Mouse (Mus musculus): ENCODE data around the gene Ncoa6.
A peak's percentile ranks its signal among the peaks of the same experiment; 100 is the strongest.
"Not testable (repeated sequence)": the region's sequence is repeated elsewhere in the genome, so short reads cannot be mapped to it uniquely, and the experiment has no call there.

The Ncoa6 gene

GRCm38 (mm10) chr2:155473570-155474088 lies at the start of gene Ncoa6:
Gene Ncoa6, minus strand, starts transcription at chr2:155473894.
- peak; percentile 47 for DNase-seq (ENCODE audit: low spot score)

GRCm38 (mm10) chr2:155518531-155519270 lies 45.0 kb upstream of the Ncoa6 start:
- no peak for DNase-seq (ENCODE audit: low spot score)

GRCm38 (mm10) chr2:155517455-155518423 lies 44.0 kb upstream of the Ncoa6 start, which contains the start of the genes Acss2 and Ggt7:
Gene Acss2, plus strand, starts transcription at chr2:155517948.
Gene Ggt7, minus strand, starts transcription at chr2:155518237.
- DNase-seq (ENCODE audit: low spot score), result peak; percentile 98

- no peak for DNase-seq (ENCODE audit: low spot score)
Measured at GRCm38 (mm10) chr2:155515941-155516340, 42.2 kb upstream of the Ncoa6 start.

- DNase-seq (ENCODE audit: low spot score), result peak; percentile 49
Measured at GRCm38 (mm10) chr2:155514666-155515065, 41.0 kb upstream of the Ncoa6 start.

GRCm38 (mm10) chr2:155513543-155513942 lies 39.8 kb upstream of the Ncoa6 start:
- DNase-seq (ENCODE audit: low spot score), result no peak

- peak; percentile 16 for DNase-seq (ENCODE audit: low spot score)
Measured at GRCm38 (mm10) chr2:155512479-155512878, 38.8 kb upstream of the Ncoa6 start.

- DNase-seq (ENCODE audit: low spot score), result no peak
Measured at GRCm38 (mm10) chr2:155507721-155508470, 34.2 kb upstream of the Ncoa6 start.

GRCm38 (mm10) chr2:155505811-155506210 lies 32.1 kb upstream of the Ncoa6 start:
- DNase-seq (ENCODE audit: low spot score), result no peak

- DNase-seq (ENCODE audit: low spot score), result no peak
Measured at GRCm38 (mm10) chr2:155504440-155505355, 31.0 kb upstream of the Ncoa6 start.

GRCm38 (mm10) chr2:155502596-155502995 lies 28.9 kb upstream of the Ncoa6 start:
- no peak for DNase-seq (ENCODE audit: low spot score)

GRCm38 (mm10) chr2:155490998-155491397 lies 17.3 kb upstream of the Ncoa6 start:
- no peak for DNase-seq (ENCODE audit: low spot score)

GRCm38 (mm10) chr2:155482021-155482420 lies 8.3 kb upstream of the Ncoa6 start:
- DNase-seq (ENCODE audit: low spot score), result no peak

- DNase-seq (ENCODE audit: low spot score), result no peak
Measured at GRCm38 (mm10) chr2:155472671-155473569, 774 bp downstream of the Ncoa6 start.

GRCm38 (mm10) chr2:155466861-155467260 lies 6.8 kb downstream of the Ncoa6 start:
- DNase-seq (ENCODE audit: low spot score), result no peak

GRCm38 (mm10) chr2:155453591-155453990 lies 20.1 kb downstream of the Ncoa6 start:
- no peak for DNase-seq (ENCODE audit: low spot score)

GRCm38 (mm10) chr2:155451256-155451655 lies 22.4 kb downstream of the Ncoa6 start:
- no peak for DNase-seq (ENCODE audit: low spot score)

- DNase-seq (ENCODE audit: low spot score), result not testable (repeated sequence)
Measured at GRCm38 (mm10) chr2:155447906-155448305, 25.8 kb downstream of the Ncoa6 start.

GRCm38 (mm10) chr2:155443446-155443845 lies 30.2 kb downstream of the Ncoa6 start:
- DNase-seq (ENCODE audit: low spot score), result peak; percentile 55

GRCm38 (mm10) chr2:155442916-155443315 lies 30.8 kb downstream of the Ncoa6 start:
- DNase-seq (ENCODE audit: low spot score), result no peak

Data from ovary, adult 18-20 months (tissue).